Mouse (Mus musculus): ENCODE data around the gene Dnaja3. TPM values are rescaled to one million over a fixed set of nuclear protein-coding genes. Genes with fewer than 3 reads are reported as not detected.

Dnaja3 gene
- 87.5 and 88.7 TPM in 2 replicates for polyA plus RNA-seq (2015; fragmentation: Nextera tagmentation; extraction: Ambion mirVana)

DNA sequence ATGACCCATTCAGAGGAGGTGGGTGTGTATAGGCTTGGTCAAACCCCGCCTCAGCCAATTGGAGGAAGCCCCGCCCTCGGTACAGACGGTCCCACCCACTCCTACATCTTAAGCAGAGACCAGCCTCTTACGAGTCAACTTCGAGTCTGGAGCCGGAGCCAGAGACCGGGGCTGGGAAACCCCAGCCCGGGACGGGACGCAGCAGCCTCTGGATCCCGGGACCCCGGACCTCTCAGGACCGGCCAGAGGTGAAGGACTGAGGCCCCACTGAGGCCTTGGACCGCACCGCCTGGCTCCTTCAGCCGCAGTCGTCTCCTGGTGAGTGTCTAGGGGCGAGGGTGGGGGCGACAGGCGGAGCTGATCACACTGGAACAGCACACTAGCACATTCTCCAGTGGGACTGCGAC lies at the start of gene Dnaja3, which contains the start of gene Vasn:
Gene Dnaja3, plus strand, starts transcription at position 159 of the 407 bp plus-strand sequence.
Gene Vasn, plus strand, starts transcription at position 111 of the 407 bp plus-strand sequence.
- H3K27me3 ChIP-seq (ENCODE audit: control insufficient read depth, insufficient read depth, low read length): no peaks in the 10 kb centered on the region
- ATAC-seq (replicated peaks; ENCODE audit: extremely low read depth, insufficient read depth, low FRiP score): peak; percentile 83

GRCm38 (mm10) chr16:4590236-4590635 lies 49.6 kb upstream of the Dnaja3 start:
- Histone ChIP-seq H3K4me3 (ENCODE audit: low read length) (no peak overlapping the region), H3K27ac (ENCODE audit: low read length) (no peak overlapping the region), H3K27me3 (ENCODE audit: control insufficient read depth, insufficient read depth, low read length) (no peaks in the 10 kb centered on the region), H3K9ac (ENCODE audit: low read length) (no peak overlapping the region), H3K4me1 (ENCODE audit: control insufficient read depth, insufficient read depth, low read length) (peaks cover 27% of the 10 kb centered on the region), H3K9me3 (replicated peaks; ENCODE audit: control insufficient read depth, low read length) (no peaks in the 10 kb centered on the region), H3K4me2 (ENCODE audit: low read depth, low read length) (no peak overlapping the region), H3K36me3 (ENCODE audit: control insufficient read depth, insufficient read depth) (peaks cover 8% of the 10 kb centered on the region)
- 92% methylated on average over 9 of the region's 9 CpGs for WGBS
- ATAC-seq (replicated peaks; ENCODE audit: extremely low read depth, insufficient read depth, low FRiP score): no peak

More for the DNA sequence above, at the start of gene Dnaja3, which contains the start of gene Vasn:
- H3K4me3 ChIP-seq (ENCODE audit: low read length): peak within 1 kb of the TSS; percentile 86
- H3K36me3 ChIP-seq (ENCODE audit: control insufficient read depth, insufficient read depth): no peaks in the 10 kb centered on the region
- H3K4me1 ChIP-seq (ENCODE audit: control insufficient read depth, insufficient read depth, low read length): peaks cover 64% of the 10 kb centered on the region
- peak within 1 kb of the TSS; percentile 94 for H3K27ac ChIP-seq (ENCODE audit: low read length)
- no peaks in the 10 kb centered on the region for H3K9me3 ChIP-seq (replicated peaks; ENCODE audit: control insufficient read depth, low read length)
- under 1% methylated on average over 22 of the region's 22 CpGs for WGBS
- H3K9ac ChIP-seq (ENCODE audit: low read length): peak within 1 kb of the TSS; percentile 91
- peak within 1 kb of the TSS; percentile 94 for H3K4me2 ChIP-seq (ENCODE audit: low read depth, low read length)

DNA sequence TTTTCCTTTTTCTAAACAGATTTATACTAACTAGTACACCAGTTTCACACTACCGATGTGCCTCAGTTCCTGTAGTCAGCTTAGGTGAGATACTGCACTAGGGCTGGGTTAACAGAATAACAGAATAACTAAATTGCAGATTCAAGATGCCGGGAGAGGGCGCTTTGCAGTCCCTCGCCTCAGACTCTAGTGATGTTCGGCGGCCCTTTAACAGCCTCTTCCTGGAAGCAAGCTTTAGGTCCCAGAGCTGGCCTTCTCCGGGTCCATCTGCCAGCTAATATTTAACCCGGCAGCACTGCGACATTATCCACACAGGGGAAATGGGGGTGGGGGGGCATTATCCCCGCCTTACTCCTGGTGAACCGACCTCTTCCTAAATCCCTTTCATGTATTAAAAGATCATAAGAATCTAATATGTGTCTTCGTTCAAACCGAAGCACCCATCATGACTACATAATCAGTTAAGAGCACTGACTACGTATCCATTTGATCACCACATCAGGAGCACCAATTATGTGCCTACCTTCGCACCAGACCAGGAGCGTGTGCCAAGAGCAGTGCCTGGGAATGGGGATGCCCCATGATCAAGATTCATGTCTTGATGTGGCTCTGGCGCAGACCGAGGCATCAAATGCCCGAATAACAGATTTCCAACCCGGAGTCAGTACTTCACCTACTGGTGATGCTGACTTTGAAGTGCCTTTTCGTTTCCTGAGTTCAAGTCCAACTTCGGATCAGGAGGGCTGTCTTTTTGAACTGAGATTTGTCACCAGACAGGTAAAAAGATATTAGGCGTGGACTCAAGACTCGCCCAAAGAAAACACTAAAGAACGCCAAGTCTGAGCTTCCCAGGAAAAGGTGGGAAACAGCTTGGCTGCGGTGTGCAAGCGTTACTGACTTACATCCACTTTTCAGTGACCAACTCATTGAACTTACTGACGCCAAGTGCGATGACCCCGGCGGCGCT lies 46.6 kb upstream of the Dnaja3 start:
- Histone ChIP-seq H3K36me3 (ENCODE audit: control insufficient read depth, insufficient read depth) (peaks cover 8% of the 10 kb centered on the region), H3K4me3 (ENCODE audit: low read length) (peak overlapping the region; percentile 83), H3K27me3 (ENCODE audit: control insufficient read depth, insufficient read depth, low read length) (no peaks in the 10 kb centered on the region), H3K9ac (ENCODE audit: low read length) (peak overlapping the region; percentile 89), H3K27ac (ENCODE audit: low read length) (peak overlapping the region; percentile 93), H3K4me2 (ENCODE audit: low read depth, low read length) (peak overlapping the region; percentile 67), H3K4me1 (ENCODE audit: control insufficient read depth, insufficient read depth, low read length) (peaks cover 40% of the 10 kb centered on the region), H3K9me3 (replicated peaks; ENCODE audit: control insufficient read depth, low read length) (no peaks in the 10 kb centered on the region)
- ATAC-seq (replicated peaks; ENCODE audit: extremely low read depth, insufficient read depth, low FRiP score): no peak
- WGBS: 13% methylated on average over 32 of the region's 32 CpGs

GRCm38 (mm10) chr16:4593971-4594813 lies 45.6 kb upstream of the Dnaja3 start, which contains the start of gene Glis2:
TSS of gene Glis2 (plus strand) at chr16:4594713.
- H3K4me2 ChIP-seq (ENCODE audit: low read depth, low read length): peak within 1 kb of the TSS; percentile 67
- H3K9me3 ChIP-seq (replicated peaks; ENCODE audit: control insufficient read depth, low read length): no peaks in the 10 kb centered on the region
- peak within 1 kb of the TSS; percentile 89 for H3K9ac ChIP-seq (ENCODE audit: low read length)
- WGBS: under 1% methylated on average over 35 of the region's 74 CpGs
- peak within 1 kb of the TSS; percentile 83 for H3K4me3 ChIP-seq (ENCODE audit: low read length)
- H3K36me3 ChIP-seq (ENCODE audit: control insufficient read depth, insufficient read depth): peaks cover 8% of the 10 kb centered on the region
- no peaks in the 10 kb centered on the region for H3K27me3 ChIP-seq (ENCODE audit: control insufficient read depth, insufficient read depth, low read length)
- peak; percentile 84 for ATAC-seq (replicated peaks; ENCODE audit: extremely low read depth, insufficient read depth, low FRiP score)
- H3K27ac ChIP-seq (ENCODE audit: low read length): peak within 1 kb of the TSS; percentile 93
- H3K4me1 ChIP-seq (ENCODE audit: control insufficient read depth, insufficient read depth, low read length): peaks cover 50% of the 10 kb centered on the region

DNA sequence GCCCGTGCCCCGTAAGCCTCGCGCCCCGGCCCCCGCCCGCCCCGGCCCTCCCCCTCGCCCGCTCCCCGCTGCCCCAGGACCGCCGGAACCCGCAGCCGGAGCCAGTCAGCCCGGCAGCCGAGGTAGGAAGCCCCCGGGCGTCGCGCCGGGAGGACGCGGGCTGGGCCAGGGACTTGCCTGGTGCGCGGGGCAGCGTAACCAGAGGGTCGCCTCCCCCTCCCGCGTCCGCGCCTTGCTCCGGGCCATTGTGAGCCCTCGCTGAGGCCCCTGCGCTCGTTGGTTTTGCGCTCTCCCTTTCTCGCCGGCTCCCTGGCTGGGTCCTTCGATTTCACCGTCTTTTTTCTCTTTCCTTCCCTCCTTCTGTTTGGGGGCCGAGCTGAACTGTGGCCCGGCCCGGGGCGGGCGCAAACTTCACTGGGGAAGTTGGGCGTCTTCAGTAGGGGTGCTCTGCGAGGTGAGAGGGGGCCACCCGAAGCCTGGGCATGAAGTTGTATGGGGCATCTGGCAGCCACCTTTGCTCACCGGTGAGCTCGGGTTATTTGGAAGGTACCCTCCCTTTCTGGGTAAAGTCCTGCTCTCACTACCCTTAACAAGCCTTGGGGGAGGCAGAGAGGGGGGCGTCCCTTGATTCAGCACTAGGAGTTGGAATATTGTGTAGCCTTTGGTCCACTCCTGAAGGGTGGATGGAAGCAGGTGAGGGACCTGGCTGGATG lies 44.8 kb upstream of the Dnaja3 start:
- Histone ChIP-seq H3K27ac (ENCODE audit: low read length) (peak overlapping the region; percentile 93), H3K36me3 (ENCODE audit: control insufficient read depth, insufficient read depth) (peaks cover 8% of the 10 kb centered on the region), H3K4me1 (ENCODE audit: control insufficient read depth, insufficient read depth, low read length) (peaks cover 55% of the 10 kb centered on the region), H3K27me3 (ENCODE audit: control insufficient read depth, insufficient read depth, low read length) (no peaks in the 10 kb centered on the region), H3K4me3 (ENCODE audit: low read length) (peak overlapping the region; percentile 83), H3K9me3 (replicated peaks; ENCODE audit: control insufficient read depth, low read length) (no peaks in the 10 kb centered on the region), H3K9ac (ENCODE audit: low read length) (peak overlapping the region; percentile 89), H3K4me2 (ENCODE audit: low read depth, low read length) (peak overlapping the region; percentile 67)
- ATAC-seq (replicated peaks; ENCODE audit: extremely low read depth, insufficient read depth, low FRiP score): peak; percentile 19; the same call in 1 of the 2 replicates
- WGBS: under 1% methylated on average over 45 of the region's 52 CpGs

GRCm38 (mm10) chr16:4595527-4595963 lies 44.2 kb upstream of the Dnaja3 start:
- ATAC-seq (replicated peaks; ENCODE audit: extremely low read depth, insufficient read depth, low FRiP score): 0 out of 2 replicates have a peak, but pooled peaks have one; percentile 11

DNA sequence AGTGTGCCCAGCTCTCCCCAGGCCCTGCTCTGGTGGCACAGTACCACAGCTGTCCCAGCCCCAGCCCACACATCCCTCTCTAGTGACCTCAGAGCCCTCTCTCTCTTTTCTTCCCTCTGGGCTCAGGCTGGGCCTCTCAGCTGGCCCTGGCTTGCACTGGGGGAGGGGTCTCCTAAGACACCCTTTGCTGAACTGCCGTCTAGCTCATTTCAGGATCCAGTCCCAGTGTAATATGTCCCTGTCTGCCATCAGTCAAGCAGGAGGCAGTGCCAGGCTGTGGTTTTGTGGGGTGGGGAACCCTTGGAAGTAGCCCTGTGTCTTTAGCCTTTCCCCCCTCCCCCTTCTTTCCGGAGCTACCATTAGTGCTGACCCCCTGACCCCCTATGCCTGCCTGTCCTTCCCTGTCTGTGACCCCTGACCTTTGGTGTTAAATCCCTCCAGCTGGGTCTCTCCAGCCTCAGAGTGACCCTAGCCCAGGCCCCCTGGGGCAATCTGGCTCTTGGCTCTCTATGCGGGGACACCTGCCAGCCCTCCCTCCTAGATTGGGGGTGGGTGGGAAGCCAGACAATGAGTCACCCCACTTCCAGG lies 43.6 kb upstream of the Dnaja3 start:
- ATAC-seq (replicated peaks; ENCODE audit: extremely low read depth, insufficient read depth, low FRiP score): no peak
- H3K36me3 ChIP-seq (ENCODE audit: control insufficient read depth, insufficient read depth): no peaks in the 10 kb centered on the region
- H3K9ac ChIP-seq (ENCODE audit: low read length): peak overlapping the region; percentile 89
- no peaks in the 10 kb centered on the region for H3K27me3 ChIP-seq (ENCODE audit: control insufficient read depth, insufficient read depth, low read length)
- WGBS: 26% methylated on average over 3 of the region's 3 CpGs
- H3K4me2 ChIP-seq (ENCODE audit: low read depth, low read length): peak overlapping the region; percentile 67
- peak overlapping the region; percentile 93 for H3K27ac ChIP-seq (ENCODE audit: low read length)
- H3K4me3 ChIP-seq (ENCODE audit: low read length): peak overlapping the region; percentile 83
- no peaks in the 10 kb centered on the region for H3K9me3 ChIP-seq (replicated peaks; ENCODE audit: control insufficient read depth, low read length)
- H3K4me1 ChIP-seq (ENCODE audit: control insufficient read depth, insufficient read depth, low read length): peaks cover 68% of the 10 kb centered on the region

More at GRCm38 (mm10) chr16:4595527-4595963, 44.2 kb upstream of the Dnaja3 start:
- peak overlapping the region; percentile 89 for H3K9ac ChIP-seq (ENCODE audit: low read length)
- H3K27me3 ChIP-seq (ENCODE audit: control insufficient read depth, insufficient read depth, low read length): no peaks in the 10 kb centered on the region
- peaks cover 5% of the 10 kb centered on the region for H3K36me3 ChIP-seq (ENCODE audit: control insufficient read depth, insufficient read depth)
- peak overlapping the region; percentile 93 for H3K27ac ChIP-seq (ENCODE audit: low read length)
- WGBS: 5% methylated on average over 5 of the region's 5 CpGs
- no peaks in the 10 kb centered on the region for H3K9me3 ChIP-seq (replicated peaks; ENCODE audit: control insufficient read depth, low read length)
- peak overlapping the region; percentile 83 for H3K4me3 ChIP-seq (ENCODE audit: low read length)
- H3K4me1 ChIP-seq (ENCODE audit: control insufficient read depth, insufficient read depth, low read length): peaks cover 61% of the 10 kb centered on the region
- H3K4me2 ChIP-seq (ENCODE audit: low read depth, low read length): peak overlapping the region; percentile 67

GRCm38 (mm10) chr16:4596836-4597235 lies 43.0 kb upstream of the Dnaja3 start:
- H3K4me1 ChIP-seq (ENCODE audit: control insufficient read depth, insufficient read depth, low read length): peaks cover 72% of the 10 kb centered on the region
- H3K27ac ChIP-seq (ENCODE audit: low read length): peak overlapping the region; percentile 6
- peak overlapping the region; percentile 67 for H3K4me2 ChIP-seq (ENCODE audit: low read depth, low read length)
- H3K27me3 ChIP-seq (ENCODE audit: control insufficient read depth, insufficient read depth, low read length): no peaks in the 10 kb centered on the region
- no peaks in the 10 kb centered on the region for H3K36me3 ChIP-seq (ENCODE audit: control insufficient read depth, insufficient read depth)
- no peak for ATAC-seq (replicated peaks; ENCODE audit: extremely low read depth, insufficient read depth, low FRiP score)
- 64% methylated on average over 2 of the region's 2 CpGs for WGBS
- no peak overlapping the region; the same call in 1 of the 2 replicates for H3K9ac ChIP-seq (ENCODE audit: low read length)
- H3K4me3 ChIP-seq (ENCODE audit: low read length): no peak overlapping the region
- H3K9me3 ChIP-seq (replicated peaks; ENCODE audit: control insufficient read depth, low read length): no peaks in the 10 kb centered on the region
